Mouse (Mus musculus) embryonic fibroblast, embryonic 13.5 days (primary cell): ENCODE data around the gene Ccr7. TPM values are rescaled to one million over a fixed set of nuclear protein-coding genes. Genes with fewer than 3 reads are reported as not detected.

Experiments used
- H3K27ac ChIP-seq: 2 replicates; pipeline ENCODE4 v1.5.1; 2012; ENCODE audit warnings: low read length, control low read depth, inconsistent platforms; ENCODE audit not compliant: insufficient read depth
- H3K4me1 ChIP-seq: 2 replicates; pipeline ENCODE4 v1.6.1; 2011; ENCODE audit warnings: low read length; ENCODE audit not compliant: control insufficient read depth, insufficient read depth
- H3K4me3 ChIP-seq: 2 replicates; pipeline ENCODE4 v1.5.1; 2011; ENCODE audit warnings: mild to moderate bottlenecking, control low read depth, low read length; ENCODE audit not compliant: insufficient read depth
- CTCF ChIP-seq: IDR thresholded peaks from 2 replicates; pipeline ENCODE4 v1.5.1; 2011; ENCODE audit warnings: mild to moderate bottlenecking, control low read depth, low read length, moderate library complexity, borderline replicate concordance; ENCODE audit not compliant: insufficient read depth
- POLR2A ChIP-seq: IDR thresholded peaks from 2 replicates; pipeline ENCODE4 v1.6.1; 2011; ENCODE audit warnings: low read depth, mild to moderate bottlenecking, control low read depth, low read length, moderate library complexity
- polyA plus RNA-seq: library from polyadenylated mRNA; stranded (reverse); fragments of >200 nt; gene quantifications from 2 replicates; pipeline ENCODE4 v1.2.4, GENCODE M21; 2011; ENCODE audit warnings: low read depth; ENCODE audit not compliant: missing spikeins, insufficient read length

Gene Ccr7
- polyA plus RNA-seq, 1 experiment: not detected

GRCm38 (mm10) chr11:99141600-99141999 lies 13.3 kb downstream of the Ccr7 start:
- H3K4me1 ChIP-seq: no peaks in the 10 kb centered on the region
- TF ChIP-seq CTCF (no peak), POLR2A (no peak)
- no peak overlapping the region for H3K27ac ChIP-seq

GRCm38 (mm10) chr11:99138976-99139375 lies 15.9 kb downstream of the Ccr7 start:
- Histone ChIP-seq H3K4me3 (no peak overlapping the region), H3K27ac (no peak overlapping the region), H3K4me1 (no peaks in the 10 kb centered on the region)
- TF ChIP-seq POLR2A (no peak), CTCF (no peak)

More at GRCm38 (mm10) chr11:99141600-99141999, 13.3 kb downstream of the Ccr7 start:
- H3K4me3 ChIP-seq: no peak overlapping the region

- Histone ChIP-seq H3K4me3 (no peak overlapping the region), H3K27ac (no peak overlapping the region), H3K4me1 (no peaks in the 10 kb centered on the region)
- no peak for TF ChIP-seq POLR2A
- no peak for TF ChIP-seq CTCF
Measured at GRCm38 (mm10) chr11:99137385-99137784, 17.5 kb downstream of the Ccr7 start.

- H3K4me1 ChIP-seq: no peaks in the 10 kb centered on the region
Measured at GRCm38 (mm10) chr11:99136961-99137360, 17.9 kb downstream of the Ccr7 start.

GRCm38 (mm10) chr11:99136361-99136760 lies 18.5 kb downstream of the Ccr7 start:
- no peaks in the 10 kb centered on the region for H3K4me1 ChIP-seq
- no peak overlapping the region for H3K27ac ChIP-seq
- no peak overlapping the region for H3K4me3 ChIP-seq
- no peak for TF ChIP-seq CTCF
- TF ChIP-seq POLR2A: no peak

More at GRCm38 (mm10) chr11:99136961-99137360, 17.9 kb downstream of the Ccr7 start:
- Histone ChIP-seq H3K27ac (no peak overlapping the region), H3K4me3 (no peak overlapping the region)
- TF ChIP-seq CTCF (no peak), POLR2A (no peak)

GRCm38 (mm10) chr11:99135047-99135440 lies 19.8 kb downstream of the Ccr7 start:
- H3K4me1 ChIP-seq: no peaks in the 10 kb centered on the region
- H3K4me3 ChIP-seq: no peak overlapping the region
- H3K27ac ChIP-seq: no peak overlapping the region
- TF ChIP-seq POLR2A: no peak
- TF ChIP-seq CTCF: no peak

- TF ChIP-seq POLR2A (no peak), CTCF (no peak)
Measured at GRCm38 (mm10) chr11:99134266-99135046, 20.4 kb downstream of the Ccr7 start.

GRCm38 (mm10) chr11:99133285-99133897 lies 21.5 kb downstream of the Ccr7 start:
- Histone ChIP-seq H3K27ac (no peak overlapping the region), H3K4me3 (no peak overlapping the region), H3K4me1 (no peaks in the 10 kb centered on the region)
- TF ChIP-seq POLR2A (no peak), CTCF (no peak)

More at GRCm38 (mm10) chr11:99134266-99135046, 20.4 kb downstream of the Ccr7 start:
- Histone ChIP-seq H3K4me3 (no peak overlapping the region), H3K27ac (no peak overlapping the region), H3K4me1 (no peaks in the 10 kb centered on the region)

GRCm38 (mm10) chr11:99132091-99132730 lies 22.7 kb downstream of the Ccr7 start:
- no peak for TF ChIP-seq CTCF
- no peak for TF ChIP-seq POLR2A
- H3K4me1 ChIP-seq: no peaks in the 10 kb centered on the region
- H3K27ac ChIP-seq: no peak overlapping the region
- no peak overlapping the region for H3K4me3 ChIP-seq

- H3K4me3 ChIP-seq: no peak overlapping the region
- no peak for TF ChIP-seq CTCF
- TF ChIP-seq POLR2A: no peak
- H3K27ac ChIP-seq: no peak overlapping the region
- no peaks in the 10 kb centered on the region for H3K4me1 ChIP-seq
Measured at GRCm38 (mm10) chr11:99131463-99131840, 23.4 kb downstream of the Ccr7 start.
